Mouse (Mus musculus) limb, embryonic 10.5 days (tissue): ENCODE results near the gene Rrn3. TPM values are rescaled to one million over a fixed set of nuclear protein-coding genes. Genes with fewer than 3 reads are reported as not detected.
"Not testable (repeated sequence)": the region's sequence is repeated elsewhere in the genome, so short reads cannot be mapped to it uniquely, and the experiment has no call there.

Source experiments
- DNase-seq: peaks from one replicate; pipeline ENCODE4 v3.0.0-alpha.2; 2017; ENCODE audit warnings: low spot score
- H3K27ac ChIP-seq: fragments of 300-500 bp; sonication (generic); 2 replicates; pipeline ENCODE4 v1.5.1; 2016; ENCODE audit warnings: mild to moderate bottlenecking
- H3K27me3 ChIP-seq: fragments of 300-500 bp; sonication (generic); 2 replicates; pipeline ENCODE4 v1.6.1; 2016; ENCODE audit warnings: low read depth, mild to moderate bottlenecking; ENCODE audit not compliant: poor library complexity, severe bottlenecking
- H3K36me3 ChIP-seq: fragments of 300-500 bp; sonication (generic); 2 replicates; pipeline ENCODE4 v1.6.1; 2016; ENCODE audit warnings: mild to moderate bottlenecking, moderate library complexity
- H3K4me1 ChIP-seq: fragments of 300-500 bp; sonication (generic); 2 replicates; pipeline ENCODE4 v1.6.1; 2016
- H3K4me3 ChIP-seq: fragments of 300-500 bp; sonication (generic); 2 replicates; pipeline ENCODE4 v1.5.1; 2016; ENCODE audit warnings: mild to moderate bottlenecking, moderate library complexity
- H3K9me3 ChIP-seq: fragments of 300-500 bp; sonication (generic); replicated peaks from 2 replicates; pipeline ENCODE4 v1.6.1; 2016; ENCODE audit warnings: mild to moderate bottlenecking
- WGBS: fragments of 180-500 bp; shearing (Covaris S2); methylation state at CpG from one replicate; pipeline ENCODE4 v1.1.7; 2016; 5-methylcytosine and 5-hydroxymethylcytosine counted together
- polyA plus RNA-seq: library from polyadenylated mRNA; unstranded; fragments of >200 nt; fragmentation: Nextera tagmentation; extraction: Ambion mirVana; gene quantifications from 2 replicates; pipeline ENCODE4 v1.2.1, GENCODE M21; 2016

Rrn3 gene
- polyA plus RNA-seq, 1 experiment from 2014 or later = 92.9 TPM

GRCm38 (mm10) chr16:13754400-13755190 lies 25.9 kb upstream of the Rrn3 start:
- Histone ChIP-seq H3K27me3 (peaks cover 16% of the 10 kb centered on the region), H3K4me1 (peaks cover 5% of the 10 kb centered on the region; the same call in 1 of the 2 replicates), H3K4me3 (peak overlapping the region; percentile 70), H3K27ac (peak overlapping the region; percentile 63), H3K9me3 (no peaks in the 10 kb centered on the region), H3K36me3 (no peaks in the 10 kb centered on the region)
- 1% methylated on average over 65 of the region's 65 CpGs for WGBS
- peak; percentile 97 for DNase-seq

GRCm38 (mm10) chr16:13757823-13758222 lies 22.7 kb upstream of the Rrn3 start:
- DNase-seq = no peak
- Histone ChIP-seq H3K27me3 (peaks cover 13% of the 10 kb centered on the region), H3K4me1 (peaks cover 5% of the 10 kb centered on the region; the same call in 1 of the 2 replicates), H3K4me3 (no peak overlapping the region), H3K36me3 (no peaks in the 10 kb centered on the region), H3K27ac (no peak overlapping the region), H3K9me3 (no peaks in the 10 kb centered on the region)
- WGBS = 91% methylated on average over 2 of the region's 2 CpGs

- H3K4me1 ChIP-seq, H3K4me3 ChIP-seq, H3K9me3 ChIP-seq, DNase-seq, H3K27me3 ChIP-seq, H3K27ac ChIP-seq, H3K36me3 ChIP-seq: not testable (repeated sequence)
- WGBS = 89% methylated on average over 1 of the region's 1 CpGs
Measured at GRCm38 (mm10) chr16:13762807-13763206, 17.7 kb upstream of the Rrn3 start.

GRCm38 (mm10) chr16:13764519-13764918 lies 16.0 kb upstream of the Rrn3 start:
- no peaks in the 10 kb centered on the region for H3K27me3 ChIP-seq
- no peaks in the 10 kb centered on the region for H3K9me3 ChIP-seq
- DNase-seq = no peak
- H3K4me3 ChIP-seq = no peak overlapping the region
- H3K36me3 ChIP-seq = no peaks in the 10 kb centered on the region
- H3K27ac ChIP-seq = no peak overlapping the region
- no peaks in the 10 kb centered on the region for H3K4me1 ChIP-seq
- 85% methylated on average over 3 of the region's 3 CpGs for WGBS

GRCm38 (mm10) chr16:13766367-13766766 lies 14.1 kb upstream of the Rrn3 start:
- H3K36me3 ChIP-seq = no peaks in the 10 kb centered on the region
- H3K9me3 ChIP-seq = no peaks in the 10 kb centered on the region
- H3K4me1 ChIP-seq = no peaks in the 10 kb centered on the region
- H3K27ac ChIP-seq = no peak overlapping the region
- no peak overlapping the region for H3K4me3 ChIP-seq
- no peak for DNase-seq
- no peaks in the 10 kb centered on the region for H3K27me3 ChIP-seq

- H3K4me1 ChIP-seq, DNase-seq, H3K36me3 ChIP-seq, H3K9me3 ChIP-seq, H3K27ac ChIP-seq, H3K4me3 ChIP-seq, H3K27me3 ChIP-seq: not testable (repeated sequence)
- WGBS = 66% methylated on average over 4 of the region's 4 CpGs
Measured at GRCm38 (mm10) chr16:13771603-13772002, 8.9 kb upstream of the Rrn3 start.

- 83% methylated on average over 5 of the region's 5 CpGs for WGBS
- H3K27ac ChIP-seq, H3K4me3 ChIP-seq, H3K9me3 ChIP-seq, H3K36me3 ChIP-seq, H3K4me1 ChIP-seq, H3K27me3 ChIP-seq, DNase-seq: not testable (repeated sequence)
Measured at GRCm38 (mm10) chr16:13772051-13772450, 8.5 kb upstream of the Rrn3 start.

GRCm38 (mm10) chr16:13774011-13774410 lies 6.5 kb upstream of the Rrn3 start:
- not testable (repeated sequence) for H3K4me1 ChIP-seq, H3K4me3 ChIP-seq, DNase-seq, H3K27ac ChIP-seq, H3K9me3 ChIP-seq, H3K36me3 ChIP-seq, H3K27me3 ChIP-seq
- 88% methylated on average over 2 of the region's 2 CpGs for WGBS

GRCm38 (mm10) chr16:13774651-13775050 lies 5.9 kb upstream of the Rrn3 start:
- H3K4me3 ChIP-seq, H3K27me3 ChIP-seq, H3K4me1 ChIP-seq, H3K27ac ChIP-seq, H3K36me3 ChIP-seq, DNase-seq, H3K9me3 ChIP-seq: not testable (repeated sequence)
- 90% methylated on average over 3 of the region's 3 CpGs for whole genome bisulfite sequencing

- peak overlapping the region; percentile 93 for H3K27ac ChIP-seq
Measured at GRCm38 (mm10) chr16:13781216-13781615, 708 bp downstream of the Rrn3 start.

GRCm38 (mm10) chr16:13785932-13786331 lies 5.4 kb downstream of the Rrn3 start:
- H3K27ac ChIP-seq = no peak overlapping the region
- WGBS = 88% methylated on average over 3 of the region's 3 CpGs
- no peak for DNase-seq
- no peaks in the 10 kb centered on the region for H3K27me3 ChIP-seq
- H3K4me1 ChIP-seq = peaks cover 11% of the 10 kb centered on the region
- H3K9me3 ChIP-seq = no peaks in the 10 kb centered on the region
- no peak overlapping the region for H3K4me3 ChIP-seq
- peaks cover 89% of the 10 kb centered on the region for H3K36me3 ChIP-seq

More at GRCm38 (mm10) chr16:13781216-13781615, 708 bp downstream of the Rrn3 start:
- Histone ChIP-seq H3K36me3 (peaks cover 51% of the 10 kb centered on the region), H3K9me3 (no peaks in the 10 kb centered on the region), H3K27me3 (no peaks in the 10 kb centered on the region), H3K4me1 (peaks cover 20% of the 10 kb centered on the region), H3K4me3 (peak overlapping the region; percentile 89)
- WGBS = 48% methylated on average over 8 of the region's 8 CpGs
- peak; percentile 36 for DNase-seq

GRCm38 (mm10) chr16:13793441-13793840 lies 12.9 kb downstream of the Rrn3 start:
- DNase-seq, H3K9me3 ChIP-seq, H3K4me3 ChIP-seq, H3K27ac ChIP-seq, H3K27me3 ChIP-seq, H3K4me1 ChIP-seq: not testable (repeated sequence)
- peaks cover 99% of the 10 kb centered on the region for H3K36me3 ChIP-seq
- WGBS = 90% methylated on average over 2 of the region's 2 CpGs

- H3K27me3 ChIP-seq = no peaks in the 10 kb centered on the region
- 95% methylated on average over 5 of the region's 5 CpGs for WGBS
- DNase-seq = no peak
- H3K4me3 ChIP-seq = no peak overlapping the region
- H3K4me1 ChIP-seq = no peaks in the 10 kb centered on the region
- H3K36me3 ChIP-seq = peaks cover 99% of the 10 kb centered on the region
- no peaks in the 10 kb centered on the region for H3K9me3 ChIP-seq
- H3K27ac ChIP-seq = no peak overlapping the region
Measured at GRCm38 (mm10) chr16:13796746-13797175, 16.3 kb downstream of the Rrn3 start.

- Histone ChIP-seq H3K36me3 (peaks cover 99% of the 10 kb centered on the region), H3K4me3 (no peak overlapping the region), H3K27ac (no peak overlapping the region), H3K27me3 (no peaks in the 10 kb centered on the region), H3K9me3 (no peaks in the 10 kb centered on the region), H3K4me1 (no peaks in the 10 kb centered on the region)
- DNase-seq = no peak
- 97% methylated on average over 4 of the region's 4 CpGs for WGBS
Measured at GRCm38 (mm10) chr16:13801231-13801630, 20.7 kb downstream of the Rrn3 start.
